Mouse (Mus musculus): ENCODE results near the gene Hint1. TPM values are rescaled to one million over a fixed set of nuclear protein-coding genes. Genes with fewer than 3 reads are reported as not detected.

Gene Hint1
- polyA plus RNA-seq, 1 experiment from 2014 or later, result 971 TPM

DNA sequence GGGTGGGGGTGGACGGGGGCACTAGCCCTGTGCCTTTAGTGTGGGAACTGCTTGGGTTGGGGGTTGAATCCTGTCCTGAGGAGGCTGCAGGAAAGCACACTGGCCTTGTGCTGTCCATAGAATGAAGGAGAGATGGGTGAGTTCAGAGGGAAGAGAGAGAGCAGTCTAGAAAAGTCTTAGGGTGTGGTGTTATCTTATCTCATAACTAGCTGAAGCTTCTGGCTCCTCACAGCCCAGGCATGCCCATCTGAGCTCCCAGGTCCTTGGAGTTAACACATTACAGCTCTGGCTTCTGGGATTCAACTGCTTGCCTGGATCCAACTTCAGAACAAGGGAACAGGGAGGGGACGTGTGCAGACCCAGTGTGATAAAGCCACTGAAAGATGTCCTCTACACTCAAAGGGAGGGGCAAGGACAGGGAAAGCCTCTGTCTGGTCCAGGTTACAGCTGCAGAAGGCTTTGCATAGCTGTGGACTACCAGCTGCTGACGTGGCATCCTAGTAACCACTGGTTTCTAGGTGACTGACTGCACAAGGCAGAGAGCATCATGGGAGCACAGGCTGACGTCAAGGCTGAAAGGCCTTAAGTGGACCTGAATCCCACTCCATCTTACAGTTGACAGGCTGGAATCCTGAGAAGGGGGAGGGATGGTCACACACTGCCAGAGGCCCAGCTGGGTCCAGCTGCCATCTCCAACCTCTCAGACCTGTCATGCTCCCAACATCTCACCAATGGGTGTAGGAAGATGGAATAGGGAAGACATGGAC, 37.9 kb downstream of the Hint1 start:
- Histone ChIP-seq H3K4me1 (peaks cover 12% of the 10 kb centered on the region; the same call in 1 of the 2 replicates), H3K4me3 (no peak overlapping the region), H3K9ac (no peak overlapping the region), H3K36me3 (ENCODE audit: poor library complexity, severe bottlenecking) (no peaks in the 10 kb centered on the region), H3K27ac (no peak overlapping the region), H3K4me2 (no peak overlapping the region), H3K27me3 (no peaks in the 10 kb centered on the region), H3K9me3 (replicated peaks) (no peaks in the 10 kb centered on the region)
- ATAC-seq, result no peak
- WGBS, result 65% methylated on average over 4 of the region's 4 CpGs

GRCm38 (mm10) chr11:54905086-54905485, 38.9 kb downstream of the Hint1 start:
- no peak overlapping the region for H3K4me3 ChIP-seq
- H3K27me3 ChIP-seq, result no peaks in the 10 kb centered on the region
- H3K4me2 ChIP-seq, result no peak overlapping the region
- 90% methylated on average over 3 of the region's 3 CpGs for WGBS
- H3K9me3 ChIP-seq (replicated peaks), result no peaks in the 10 kb centered on the region
- H3K36me3 ChIP-seq (ENCODE audit: poor library complexity, severe bottlenecking), result peaks cover 2% of the 10 kb centered on the region; the same call in 1 of the 2 replicates
- H3K27ac ChIP-seq, result no peak overlapping the region
- no peak for ATAC-seq
- H3K9ac ChIP-seq, result no peak overlapping the region
- peaks cover 12% of the 10 kb centered on the region; the same call in 1 of the 2 replicates for H3K4me1 ChIP-seq

DNA sequence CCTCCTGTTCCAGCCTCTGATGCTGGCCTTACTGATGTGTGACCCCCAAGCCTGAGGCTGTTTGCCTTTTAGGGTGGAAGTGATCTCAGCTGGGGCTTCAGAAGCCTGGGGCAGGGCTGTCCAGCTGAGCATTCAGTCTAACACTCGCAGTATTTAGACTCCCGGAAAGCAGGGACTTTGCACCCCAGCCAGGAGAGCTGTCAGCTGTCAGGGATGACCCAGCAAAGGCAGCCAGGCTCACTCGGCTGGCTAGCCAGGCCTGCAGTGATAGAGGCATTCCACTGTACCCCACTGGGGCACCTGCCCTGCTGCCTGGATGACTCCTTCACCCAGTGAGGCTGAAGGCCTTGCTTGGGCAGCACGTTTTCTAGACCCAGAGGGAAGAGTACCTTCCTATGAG, 39.7 kb downstream of the Hint1 start:
- Histone ChIP-seq H3K4me1 (peaks cover 12% of the 10 kb centered on the region; the same call in 1 of the 2 replicates), H3K4me3 (no peak overlapping the region), H3K27ac (no peak overlapping the region), H3K9me3 (replicated peaks) (no peaks in the 10 kb centered on the region), H3K27me3 (no peaks in the 10 kb centered on the region), H3K36me3 (ENCODE audit: poor library complexity, severe bottlenecking) (peaks cover 11% of the 10 kb centered on the region), H3K9ac (no peak overlapping the region), H3K4me2 (no peak overlapping the region)
- 67% methylated on average over 4 of the region's 4 CpGs for WGBS
- no peak for ATAC-seq

GRCm38 (mm10) chr11:54906466-54906865, 40.3 kb downstream of the Hint1 start:
- WGBS, result 84% methylated on average over 4 of the region's 4 CpGs
- no peak overlapping the region for H3K4me2 ChIP-seq
- no peak overlapping the region for H3K4me3 ChIP-seq
- no peaks in the 10 kb centered on the region for H3K9me3 ChIP-seq (replicated peaks)
- peaks cover 12% of the 10 kb centered on the region; the same call in 1 of the 2 replicates for H3K4me1 ChIP-seq
- peaks cover 14% of the 10 kb centered on the region for H3K36me3 ChIP-seq (ENCODE audit: poor library complexity, severe bottlenecking)
- ATAC-seq, result no peak
- H3K27ac ChIP-seq, result no peak overlapping the region
- H3K27me3 ChIP-seq, result no peaks in the 10 kb centered on the region
- no peak overlapping the region for H3K9ac ChIP-seq

- 93% methylated on average over 5 of the region's 5 CpGs for WGBS
- no peak for ATAC-seq
- H3K9ac ChIP-seq, result no peak overlapping the region
- no peaks in the 10 kb centered on the region for H3K9me3 ChIP-seq (replicated peaks)
- H3K27ac ChIP-seq, result no peak overlapping the region
- H3K4me1 ChIP-seq, result peaks cover 12% of the 10 kb centered on the region; the same call in 1 of the 2 replicates
- H3K36me3 ChIP-seq (ENCODE audit: poor library complexity, severe bottlenecking), result peaks cover 14% of the 10 kb centered on the region
- H3K4me3 ChIP-seq, result no peak overlapping the region
- H3K27me3 ChIP-seq, result no peaks in the 10 kb centered on the region
- no peak overlapping the region for H3K4me2 ChIP-seq
Observed at GRCm38 (mm10) chr11:54907259-54907658, 41.1 kb downstream of the Hint1 start.

DNA sequence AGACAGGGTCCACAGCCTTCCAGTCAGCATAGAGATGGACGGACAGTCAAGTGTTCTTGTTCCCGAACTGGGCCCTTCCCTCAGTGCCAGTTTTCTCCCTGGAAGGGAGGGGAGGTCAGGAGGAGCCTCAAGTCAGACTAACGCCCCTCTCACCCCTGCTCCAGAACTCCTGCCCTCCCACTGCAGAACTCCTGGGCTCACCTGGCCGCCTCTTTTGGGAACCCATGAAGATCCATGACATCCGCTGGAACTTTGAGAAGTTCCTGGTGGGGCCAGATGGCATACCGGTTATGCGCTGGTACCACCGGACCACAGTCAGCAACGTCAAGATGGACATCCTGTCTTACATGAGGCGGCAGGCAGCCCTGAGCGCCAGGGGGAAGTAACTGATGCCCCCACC, 43.1 kb downstream of the Hint1 start:
- no peak for ATAC-seq
- no peak overlapping the region for H3K4me2 ChIP-seq
- H3K4me1 ChIP-seq, result no peaks in the 10 kb centered on the region
- no peaks in the 10 kb centered on the region for H3K27me3 ChIP-seq
- H3K36me3 ChIP-seq (ENCODE audit: poor library complexity, severe bottlenecking), result peaks cover 27% of the 10 kb centered on the region
- no peaks in the 10 kb centered on the region for H3K9me3 ChIP-seq (replicated peaks)
- H3K27ac ChIP-seq, result no peak overlapping the region
- H3K4me3 ChIP-seq, result no peak overlapping the region
- WGBS, result 97% methylated on average over 11 of the region's 11 CpGs
- no peak overlapping the region for H3K9ac ChIP-seq

DNA sequence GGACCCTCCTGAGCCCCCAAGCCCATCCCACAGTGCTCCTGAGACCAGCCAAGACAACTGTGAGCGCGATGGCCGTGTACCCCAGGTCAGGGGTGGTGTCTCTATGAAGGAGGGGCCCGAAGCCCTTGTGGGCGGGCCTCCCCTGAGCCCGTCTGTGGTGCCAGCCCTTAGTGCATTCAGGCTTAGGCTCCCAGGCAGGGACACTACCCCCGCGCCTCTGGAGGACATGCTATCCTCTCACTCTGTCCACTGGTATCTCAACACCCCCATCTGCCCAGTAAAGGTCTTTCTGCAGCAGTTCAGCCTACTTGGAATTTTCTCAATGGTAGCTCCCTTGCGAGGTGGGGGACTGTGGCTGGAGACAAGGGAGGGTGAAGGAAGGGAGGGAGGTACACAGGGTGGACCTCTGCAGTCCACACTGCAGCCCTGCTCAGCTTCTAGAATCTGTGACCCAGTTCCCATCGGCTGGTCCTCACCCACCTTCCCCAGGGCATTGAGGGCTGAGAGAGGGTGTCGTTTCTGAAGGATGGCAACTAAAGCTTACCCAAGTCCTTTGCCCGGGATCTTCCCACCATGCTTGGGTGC, 44.0 kb downstream of the Hint1 start:
- Histone ChIP-seq H3K4me2 (no peak overlapping the region), H3K9me3 (replicated peaks) (no peaks in the 10 kb centered on the region), H3K4me1 (no peaks in the 10 kb centered on the region), H3K27ac (no peak overlapping the region), H3K4me3 (no peak overlapping the region), H3K27me3 (no peaks in the 10 kb centered on the region), H3K9ac (no peak overlapping the region), H3K36me3 (ENCODE audit: poor library complexity, severe bottlenecking) (peaks cover 28% of the 10 kb centered on the region)
- 89% methylated on average over 12 of the region's 12 CpGs for WGBS
- ATAC-seq, result no peak

- H3K4me3 ChIP-seq, result no peak overlapping the region
- H3K36me3 ChIP-seq (ENCODE audit: poor library complexity, severe bottlenecking), result peaks cover 28% of the 10 kb centered on the region
- no peak overlapping the region for H3K9ac ChIP-seq
- no peaks in the 10 kb centered on the region for H3K27me3 ChIP-seq
- no peaks in the 10 kb centered on the region for H3K9me3 ChIP-seq (replicated peaks)
- ATAC-seq, result no peak
- no peaks in the 10 kb centered on the region for H3K4me1 ChIP-seq
- 91% methylated on average over 3 of the region's 3 CpGs for WGBS
- no peak overlapping the region for H3K27ac ChIP-seq
- H3K4me2 ChIP-seq, result no peak overlapping the region
Observed at GRCm38 (mm10) chr11:54911201-54911600, 45.0 kb downstream of the Hint1 start.

DNA sequence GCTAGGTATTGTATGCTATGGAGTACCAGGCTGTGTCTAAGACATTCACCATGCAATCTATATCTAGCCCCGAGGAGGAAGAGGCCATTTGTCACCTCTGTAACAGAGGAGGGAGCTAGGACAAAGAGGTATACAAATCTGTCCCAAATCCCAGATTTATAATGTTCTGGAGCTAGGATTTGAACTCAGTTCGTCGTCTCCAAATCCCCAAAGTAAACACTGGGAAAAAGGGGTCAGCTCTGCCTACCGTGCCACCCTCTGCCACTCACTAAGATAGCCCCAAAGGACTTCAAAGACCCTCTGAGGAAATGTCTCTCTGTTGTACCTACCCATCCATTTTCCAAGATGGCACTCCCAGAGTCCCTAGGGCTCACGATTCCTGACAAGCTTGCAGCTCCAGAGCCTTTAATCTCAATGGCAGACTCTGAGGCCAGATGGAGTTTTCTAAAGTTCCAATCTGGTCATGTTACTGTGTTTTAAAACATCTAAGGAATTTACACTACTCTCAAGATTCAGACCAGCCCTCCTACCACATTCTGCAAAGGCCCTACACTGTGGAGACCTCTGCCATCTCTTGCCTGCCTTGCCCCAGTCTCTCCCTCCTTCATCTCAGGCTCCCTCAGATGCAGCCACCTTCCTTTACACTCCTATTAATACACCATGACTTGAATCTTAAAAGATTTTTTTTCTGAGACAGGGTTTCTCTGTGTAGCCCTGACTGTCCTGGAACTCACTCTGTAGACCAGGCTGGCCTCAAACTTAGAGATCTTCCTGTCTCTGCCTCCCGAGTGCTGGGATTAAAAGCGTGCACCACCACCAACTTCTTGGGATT, 45.7 kb downstream of the Hint1 start:
- no peaks in the 10 kb centered on the region for H3K9me3 ChIP-seq (replicated peaks)
- no peak for ATAC-seq
- H3K4me1 ChIP-seq, result no peaks in the 10 kb centered on the region
- H3K9ac ChIP-seq, result no peak overlapping the region
- peaks cover 34% of the 10 kb centered on the region for H3K36me3 ChIP-seq (ENCODE audit: poor library complexity, severe bottlenecking)
- no peak overlapping the region for H3K4me2 ChIP-seq
- no peak overlapping the region for H3K27ac ChIP-seq
- 93% methylated on average over 7 of the region's 7 CpGs for WGBS
- no peaks in the 10 kb centered on the region for H3K27me3 ChIP-seq
- no peak overlapping the region for H3K4me3 ChIP-seq

- no peaks in the 10 kb centered on the region for H3K27me3 ChIP-seq
- H3K27ac ChIP-seq, result no peak overlapping the region
- H3K4me3 ChIP-seq, result no peak overlapping the region
- H3K9me3 ChIP-seq (replicated peaks), result no peaks in the 10 kb centered on the region
- no peak for ATAC-seq
- WGBS, result 90% methylated on average over 9 of the region's 9 CpGs
- no peaks in the 10 kb centered on the region for H3K4me1 ChIP-seq
- H3K4me2 ChIP-seq, result no peak overlapping the region
- H3K9ac ChIP-seq, result no peak overlapping the region
- H3K36me3 ChIP-seq (ENCODE audit: poor library complexity, severe bottlenecking), result peaks cover 43% of the 10 kb centered on the region
Observed at GRCm38 (mm10) chr11:54912503-54913316, 46.5 kb downstream of the Hint1 start.

- no peak overlapping the region for H3K9ac ChIP-seq
- H3K4me1 ChIP-seq, result no peaks in the 10 kb centered on the region
- peaks cover 53% of the 10 kb centered on the region for H3K36me3 ChIP-seq (ENCODE audit: poor library complexity, severe bottlenecking)
- 91% methylated on average over 5 of the region's 5 CpGs for WGBS
- no peak overlapping the region for H3K4me3 ChIP-seq
- no peaks in the 10 kb centered on the region for H3K9me3 ChIP-seq (replicated peaks)
- no peak for ATAC-seq
- no peak overlapping the region for H3K27ac ChIP-seq
- H3K4me2 ChIP-seq, result no peak overlapping the region
- H3K27me3 ChIP-seq, result no peaks in the 10 kb centered on the region
Observed at GRCm38 (mm10) chr11:54913841-54914240, 47.7 kb downstream of the Hint1 start.
